Mouse (Mus musculus) liver, embryonic 14.5 days (tissue): ENCODE data around the gene B4galt4.

Experiments used
- CTCF ChIP-seq: IDR thresholded peaks from 2 replicates; pipeline ENCODE4 v1.5.1; 2016; ENCODE audit warnings: antibody characterized with exemption, low read depth, control low read depth
- EP300 ChIP-seq: IDR thresholded peaks from 2 replicates; pipeline ENCODE4 v1.6.1; 2016; ENCODE audit warnings: antibody characterized with exemption, low read depth

DNA sequence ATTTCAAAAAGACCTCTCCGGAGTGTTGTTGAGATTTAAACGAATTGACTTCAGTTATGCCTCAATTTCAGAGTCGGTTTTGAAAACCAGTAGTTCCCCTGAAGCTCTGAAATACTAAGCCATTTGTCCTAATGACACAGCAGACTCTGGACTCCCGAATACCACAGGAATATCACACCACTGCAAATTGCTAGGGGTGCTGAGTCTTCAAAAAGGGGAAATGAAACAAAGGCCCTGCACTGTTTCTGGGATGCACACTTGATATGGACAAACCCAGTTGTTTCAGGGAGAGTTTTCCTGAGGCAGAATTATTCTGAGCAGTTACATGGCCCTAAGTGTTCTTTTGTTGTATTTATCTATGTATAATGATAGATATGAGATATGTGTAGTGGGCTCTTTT lies 30.8 kb upstream of the B4galt4 start:
- no peak for TF ChIP-seq CTCF
- no peak for TF ChIP-seq EP300
